Mouse (Mus musculus) spleen, adult 2 months (tissue): ENCODE data around the gene Slc25a19. TPM values are rescaled to one million over a fixed set of nuclear protein-coding genes. Genes with fewer than 3 reads are reported as not detected.

Source experiments
- DNase-seq, 2 experiments: peaks; one replicate each; pipeline versions ENCODE4 v3.0.0 to v3.0.0-alpha.2; 2012 to 2021; ENCODE audit warnings: low spot score in 2 of 2, low read depth in 1 of 2
- H3K27ac ChIP-seq: fragments of 200-500 bp; 2 replicates; pipeline ENCODE4 v1.5.1; 2012; ENCODE audit warnings: low read length, inconsistent platforms; ENCODE audit not compliant: insufficient read depth
- H3K27me3 ChIP-seq: fragments of 200-500 bp; 2 replicates; pipeline ENCODE4 v1.6.1; 2012; ENCODE audit warnings: mild to moderate bottlenecking, moderate library complexity, low read length, inconsistent platforms; ENCODE audit not compliant: control insufficient read depth, insufficient read depth
- H3K36me3 ChIP-seq: fragments of 200-500 bp; 2 replicates; pipeline ENCODE4 v1.6.1; 2012; ENCODE audit warnings: mild to moderate bottlenecking, low read length, inconsistent platforms; ENCODE audit not compliant: control insufficient read depth, insufficient read depth
- H3K4me1 ChIP-seq: fragments of 200-500 bp; 2 replicates; pipeline ENCODE4 v1.6.1; 2011; ENCODE audit warnings: inconsistent platforms; ENCODE audit not compliant: control insufficient read depth, insufficient read depth, insufficient read length
- H3K4me3 ChIP-seq: fragments of 200-500 bp; 2 replicates; pipeline ENCODE4 v1.5.1; 2011; ENCODE audit warnings: mild to moderate bottlenecking, inconsistent platforms; ENCODE audit not compliant: insufficient read depth, insufficient read length; ENCODE audit errors: extremely low read depth
- CTCF ChIP-seq: fragments of 200-500 bp; IDR thresholded peaks from 2 replicates; pipeline ENCODE4 v1.5.1; 2011; ENCODE audit warnings: mild to moderate bottlenecking, inconsistent platforms; ENCODE audit not compliant: insufficient read depth, insufficient read length, insufficient replicate concordance; ENCODE audit errors: extremely low read depth
- POLR2A ChIP-seq: fragments of 200-500 bp; IDR thresholded peaks from 2 replicates; pipeline ENCODE4 v1.6.1; 2011; ENCODE audit warnings: low read depth, low read length, inconsistent platforms
- WGBS: fragments of 180-500 bp; shearing (Covaris S2); methylation state at CpG from one replicate; pipeline ENCODE4 v1.1.7; 2018; 5-methylcytosine and 5-hydroxymethylcytosine counted together
- polyA plus RNA-seq: library from polyadenylated mRNA; depleted of rRNA; stranded (reverse); fragments of >200 nt; gene quantifications from 2 replicates; pipeline ENCODE4 v1.2.3, GENCODE M21; 2012

Slc25a19 gene
- polyA plus RNA-seq, 1 experiment: 64.0 TPM

- H3K27me3 ChIP-seq: no peaks in the 10 kb centered on the region
- WGBS: 95% methylated on average over 16 of the region's 16 CpGs
- H3K36me3 ChIP-seq: peaks cover 49% of the 10 kb centered on the region
- H3K4me1 ChIP-seq: peaks cover 3% of the 10 kb centered on the region; the same call in 1 of the 2 replicates
- no peak overlapping the region for H3K4me3 ChIP-seq
- TF ChIP-seq CTCF: no peak
- TF ChIP-seq POLR2A: no peak
- H3K27ac ChIP-seq: no peak overlapping the region
- DNase-seq: no peak
Measured at GRCm38 (mm10) chr11:115618732-115619516, 9.2 kb downstream of the Slc25a19 start.

GRCm38 (mm10) chr11:115618001-115618400 lies 10.1 kb downstream of the Slc25a19 start:
- Histone ChIP-seq H3K4me1 (peaks cover 9% of the 10 kb centered on the region; the same call in 1 of the 2 replicates), H3K36me3 (peaks cover 47% of the 10 kb centered on the region), H3K4me3 (no peak overlapping the region), H3K27ac (no peak overlapping the region), H3K27me3 (no peaks in the 10 kb centered on the region)
- TF ChIP-seq CTCF (no peak), POLR2A (no peak)
- WGBS: 92% methylated on average over 2 of the region's 2 CpGs
- DNase-seq: no peak

- no peaks in the 10 kb centered on the region for H3K27me3 ChIP-seq
- H3K27ac ChIP-seq: no peak overlapping the region
- no peak for TF ChIP-seq POLR2A
- TF ChIP-seq CTCF: no peak
- H3K36me3 ChIP-seq: peaks cover 36% of the 10 kb centered on the region
- H3K4me3 ChIP-seq: no peak overlapping the region
- DNase-seq: no peak
- 93% methylated on average over 6 of the region's 6 CpGs for WGBS
- peaks cover 12% of the 10 kb centered on the region; the same call in 1 of the 2 replicates for H3K4me1 ChIP-seq
Measured at GRCm38 (mm10) chr11:115616893-115617292, 11.2 kb downstream of the Slc25a19 start.

- Histone ChIP-seq H3K27me3 (no peaks in the 10 kb centered on the region), H3K27ac (no peak overlapping the region), H3K4me1 (peaks cover 16% of the 10 kb centered on the region; the same call in 1 of the 2 replicates), H3K36me3 (peaks cover 37% of the 10 kb centered on the region), H3K4me3 (no peak overlapping the region)
- DNase-seq: no peak
- TF ChIP-seq POLR2A: no peak
- no peak for TF ChIP-seq CTCF
- 94% methylated on average over 7 of the region's 7 CpGs for WGBS
Measured at GRCm38 (mm10) chr11:115616371-115616770, 11.7 kb downstream of the Slc25a19 start.

- WGBS: 95% methylated on average over 6 of the region's 6 CpGs
- TF ChIP-seq POLR2A (no peak), CTCF (no peak)
- peaks cover 34% of the 10 kb centered on the region for H3K36me3 ChIP-seq
- no peak for DNase-seq
- H3K4me3 ChIP-seq: no peak overlapping the region
- peaks cover 16% of the 10 kb centered on the region; the same call in 1 of the 2 replicates for H3K4me1 ChIP-seq
- H3K27me3 ChIP-seq: no peaks in the 10 kb centered on the region
- no peak overlapping the region for H3K27ac ChIP-seq
Measured at GRCm38 (mm10) chr11:115615875-115616274, 12.2 kb downstream of the Slc25a19 start.

GRCm38 (mm10) chr11:115615108-115615825 lies 12.8 kb downstream of the Slc25a19 start:
- no peak overlapping the region for H3K4me3 ChIP-seq
- H3K27me3 ChIP-seq: no peaks in the 10 kb centered on the region
- TF ChIP-seq POLR2A (no peak), CTCF (no peak)
- H3K4me1 ChIP-seq: peaks cover 16% of the 10 kb centered on the region; the same call in 1 of the 2 replicates
- DNase-seq: no peak
- 88% methylated on average over 15 of the region's 15 CpGs for WGBS
- peaks cover 31% of the 10 kb centered on the region for H3K36me3 ChIP-seq
- no peak overlapping the region for H3K27ac ChIP-seq
